Comparison of ENCODE assay signal across 11 mouse cellular contexts in the genomic region with DNA sequence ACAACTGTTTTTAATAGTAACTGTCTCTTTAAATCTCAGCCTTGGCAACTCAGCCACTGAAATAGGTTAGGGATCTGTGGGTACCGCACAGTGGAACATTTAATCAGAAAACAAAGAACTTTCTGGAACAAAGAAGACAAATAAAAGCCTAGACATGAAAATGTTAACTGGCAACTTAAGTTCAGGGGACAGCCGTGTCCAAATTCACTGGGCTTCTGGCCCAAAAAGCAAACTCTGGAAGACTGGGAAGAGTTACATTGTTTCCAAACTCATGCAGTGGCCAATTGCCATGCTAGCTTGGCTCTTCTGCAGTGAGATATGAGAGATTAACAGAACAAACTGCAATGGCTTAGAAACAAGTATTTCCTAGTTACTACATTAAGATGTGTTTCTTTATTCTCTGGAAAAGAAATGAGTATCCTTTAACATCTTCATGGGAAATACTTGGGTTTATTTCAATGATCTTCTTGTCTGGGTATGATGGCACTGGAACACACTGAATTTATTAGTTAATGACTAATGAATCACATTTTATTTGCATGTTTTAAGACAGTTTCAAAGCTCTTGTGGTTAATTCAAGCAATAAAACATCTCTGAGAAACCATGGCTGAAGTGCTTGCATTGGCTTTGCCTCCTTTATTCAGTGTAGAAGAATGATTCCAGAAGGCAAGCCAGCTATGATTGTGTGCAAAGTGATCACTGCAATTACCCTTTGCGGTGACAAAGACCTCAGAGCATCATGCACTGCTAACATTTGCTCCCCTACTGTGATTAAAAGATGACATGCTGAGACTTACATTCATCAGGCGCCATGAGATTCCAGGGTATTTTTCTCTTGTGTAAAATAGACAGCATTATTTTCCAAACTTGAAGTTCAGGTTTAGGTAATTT.
DNase-seq lines count a peak whose midpoint lies in the region; ATAC-seq and TF ChIP-seq lines count a peak whose summit lies in the region.
"Had no signal": no experiment of that assay in that cellular context is flagged by ENCODE, and none has a peak within 500 bp of the region (broad histone marks: within the 10 kb centered on the region; RNA-seq: fewer than 3 reads in every experiment).

No protein-coding gene starts in this region.

- no peak for TF ChIP-seq CTCF in gastrocnemius, adult 2 months (IDR thresholded peaks at IDR 0.05)

- DNase-seq in cerebellum, adult 9-10 months: peak; percentile 5
- DNase-seq in cerebellum, postnatal 25 days: no peak
- DNase-seq in layer of hippocampus, postnatal 14 days (ENCODE audit: low spot score in 2 of 2): peak; percentile 23 to 66
- no peak for DNase-seq in layer of hippocampus, adult 9-10 months (ENCODE audit: low spot score)
- peak; percentile 56 for DNase-seq in gastrocnemius, adult 2 months
- peak; percentile 35 for DNase-seq in lung, postnatal 25 days (ENCODE audit: low spot score)
- no peak for DNase-seq in thymus, postnatal 36 days
- DNase-seq: B cell, adult 2 months had no signal

- H3K4me3 ChIP-seq in gastrocnemius, adult 2 months: no peak overlapping the region
- H3K4me3 ChIP-seq: embryonic facial prominence, embryonic 12.5 days had no signal

- no peak for ATAC-seq in CD4-positive, CD25-positive, alpha-beta regulatory T cell, adult 4 months
- ATAC-seq: activated CD4-positive, CD25-positive, alpha-beta regulatory T cell, adult 4 months had no signal

- H3K27ac ChIP-seq in gastrocnemius, adult 2 months: no peak overlapping the region
- H3K27ac ChIP-seq: embryonic facial prominence, embryonic 12.5 days had no signal

- intact Hi-C loops in gastrocnemius, adult 2 months (cut with DNase I): no loop called here

Comparison
In these comparisons a context has a peak if more than half of its experiments do, and no peak if none do; other contexts are left out.
1. DNase-seq: peak in cerebellum, adult 9-10 months (single experiment), layer of hippocampus, postnatal 14 days (2 of 2), gastrocnemius, adult 2 months (single experiment) and lung, postnatal 25 days (single experiment); none in cerebellum, postnatal 25 days (0 of 2), layer of hippocampus, adult 9-10 months (single experiment) and thymus, postnatal 36 days (0 of 2).